Mouse (Mus musculus): ENCODE results near the gene Pet100.

GRCm38 (mm10) chr8:3654726-3655508 is 33.6 kb downstream of the Pet100 start:
- TF ChIP-seq CTCF (IDR thresholded peaks at IDR 0.05; ENCODE audit: low read depth, low read length) (no peak), POLR2A (IDR thresholded peaks at IDR 0.05; ENCODE audit: borderline replicate concordance, low read depth, low read length) (no peak)

All from bone marrow macrophage, adult 2 months (primary cell).